Mouse (Mus musculus): ENCODE measurements around the gene Prr22. TPM values are rescaled to one million over a fixed set of nuclear protein-coding genes. Genes with fewer than 3 reads are reported as not detected.
A peak's percentile ranks its signal among the peaks of the same experiment; 100 is the strongest.

Gene Prr22
- polyA plus RNA-seq, 1 experiment from 2014 or later, result 0.25 TPM

- H3K36me3 ChIP-seq (ENCODE audit: control insufficient read depth, insufficient read depth), result peaks cover 15% of the 10 kb centered on the region
- H3K27me3 ChIP-seq (replicated peaks; ENCODE audit: control insufficient read depth, insufficient read depth, low read length), result no peaks in the 10 kb centered on the region
- WGBS, result 35% methylated on average over 27 of the region's 27 CpGs
- H3K4me3 ChIP-seq (ENCODE audit: low read depth, low read length), result no peak overlapping the region
- no peak overlapping the region for H3K9ac ChIP-seq (ENCODE audit: low read depth, low read length)
- no peak overlapping the region; the same call in 1 of the 2 replicates for H3K27ac ChIP-seq (ENCODE audit: low read depth, low read length)
- peak overlapping the region; percentile 82 for H3K4me2 ChIP-seq (replicated peaks; ENCODE audit: low read depth)
- no peak for ATAC-seq
- H3K9me3 ChIP-seq (ENCODE audit: control insufficient read depth), result no peaks in the 10 kb centered on the region
- H3K4me1 ChIP-seq (replicated peaks; ENCODE audit: control insufficient read depth, insufficient read depth, low read length), result 0 out of 2 replicates have a peak, but pooled peaks cover 4% of the 10 kb centered on the region
- TF ChIP-seq CTCF (IDR thresholded peaks at IDR 0.05; ENCODE audit: low read depth), result peak; percentile 100
These were observed 7.0 kb upstream of the Prr22 start for GRCm38 (mm10) chr17:56762769-56763731.

- no peak for ATAC-seq
- H3K27ac ChIP-seq (ENCODE audit: low read depth, low read length), result no peak overlapping the region
- peak overlapping the region; percentile 75; the same call in 1 of the 2 replicates for H3K4me3 ChIP-seq (ENCODE audit: low read depth, low read length)
- 73% methylated on average over 8 of the region's 8 CpGs for WGBS
- peak overlapping the region; percentile 70 for H3K4me2 ChIP-seq (replicated peaks; ENCODE audit: low read depth)
- no peak overlapping the region for H3K9ac ChIP-seq (ENCODE audit: low read depth, low read length)
- peaks cover 22% of the 10 kb centered on the region for H3K36me3 ChIP-seq (ENCODE audit: control insufficient read depth, insufficient read depth)
- H3K27me3 ChIP-seq (replicated peaks; ENCODE audit: control insufficient read depth, insufficient read depth, low read length), result no peaks in the 10 kb centered on the region
- H3K9me3 ChIP-seq (ENCODE audit: control insufficient read depth), result no peaks in the 10 kb centered on the region
- TF ChIP-seq CTCF (IDR thresholded peaks at IDR 0.05; ENCODE audit: low read depth), result no peak
- 0 out of 2 replicates have a peak, but pooled peaks cover 4% of the 10 kb centered on the region for H3K4me1 ChIP-seq (replicated peaks; ENCODE audit: control insufficient read depth, insufficient read depth, low read length)
These were observed 6.3 kb upstream of the Prr22 start for GRCm38 (mm10) chr17:56763741-56764250.

DNA sequence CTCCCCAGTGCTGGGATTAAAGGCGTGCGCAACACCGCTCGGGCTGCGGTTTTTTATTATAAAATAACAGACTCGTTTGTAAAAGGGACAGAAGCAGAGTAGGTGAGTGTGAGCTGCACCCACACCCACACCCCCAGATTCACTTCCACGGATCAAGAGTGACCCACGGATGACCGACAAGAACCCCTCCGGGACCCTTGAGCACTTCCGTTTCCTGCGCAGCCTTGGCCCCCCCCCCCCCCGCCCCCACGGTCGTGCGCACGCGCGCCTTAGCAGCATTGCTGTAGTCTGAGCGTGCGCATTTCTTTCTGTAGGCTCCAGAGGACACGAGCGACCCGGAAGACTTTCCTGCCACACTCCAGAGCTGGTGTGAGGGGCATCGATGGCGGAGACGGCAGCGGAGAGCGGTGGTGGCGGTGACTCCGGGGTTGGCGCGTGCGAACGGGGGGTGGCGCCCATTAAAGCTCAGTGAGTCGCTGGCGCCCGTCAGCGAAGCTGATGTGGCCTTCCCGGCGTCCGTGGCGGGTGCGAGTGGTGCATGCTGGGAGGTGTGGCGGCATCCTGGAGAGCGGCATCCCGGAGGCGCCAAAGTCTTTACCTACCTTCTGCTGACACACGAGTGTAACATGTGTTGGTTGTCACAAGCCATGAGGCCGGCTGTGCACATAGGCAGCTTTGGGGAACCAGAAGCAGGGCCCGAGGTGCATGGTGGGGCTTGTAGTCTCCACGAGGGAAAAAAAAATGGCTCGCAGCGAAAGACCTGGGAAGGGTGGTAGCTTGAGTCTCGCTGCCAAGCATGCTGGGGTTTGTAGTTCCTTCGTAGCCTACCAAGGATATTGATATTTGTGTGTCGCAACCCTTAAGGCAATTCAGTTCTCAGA is 5.3 kb upstream of the Prr22 start, which contains the start of gene Dus3l:
TSS of gene Dus3l (plus strand) at position 284 of the 881 bp plus-strand sequence.
- Histone ChIP-seq H3K4me1 (replicated peaks; ENCODE audit: control insufficient read depth, insufficient read depth, low read length) (0 out of 2 replicates have a peak, but pooled peaks cover 4% of the 10 kb centered on the region), H3K9ac (ENCODE audit: low read depth, low read length) (peak within 1 kb of the TSS; percentile 59), H3K27ac (ENCODE audit: low read depth, low read length) (peak within 1 kb of the TSS; percentile 87), H3K4me2 (replicated peaks; ENCODE audit: low read depth) (peak within 1 kb of the TSS; percentile 70), H3K27me3 (replicated peaks; ENCODE audit: control insufficient read depth, insufficient read depth, low read length) (no peaks in the 10 kb centered on the region), H3K4me3 (ENCODE audit: low read depth, low read length) (peak within 1 kb of the TSS; percentile 75), H3K36me3 (ENCODE audit: control insufficient read depth, insufficient read depth) (peaks cover 30% of the 10 kb centered on the region), H3K9me3 (ENCODE audit: control insufficient read depth) (no peaks in the 10 kb centered on the region)
- WGBS, result under 1% methylated on average over 54 of the region's 58 CpGs
- ATAC-seq, result peak; percentile 83
- TF ChIP-seq CTCF (IDR thresholded peaks at IDR 0.05; ENCODE audit: low read depth), result no peak

DNA sequence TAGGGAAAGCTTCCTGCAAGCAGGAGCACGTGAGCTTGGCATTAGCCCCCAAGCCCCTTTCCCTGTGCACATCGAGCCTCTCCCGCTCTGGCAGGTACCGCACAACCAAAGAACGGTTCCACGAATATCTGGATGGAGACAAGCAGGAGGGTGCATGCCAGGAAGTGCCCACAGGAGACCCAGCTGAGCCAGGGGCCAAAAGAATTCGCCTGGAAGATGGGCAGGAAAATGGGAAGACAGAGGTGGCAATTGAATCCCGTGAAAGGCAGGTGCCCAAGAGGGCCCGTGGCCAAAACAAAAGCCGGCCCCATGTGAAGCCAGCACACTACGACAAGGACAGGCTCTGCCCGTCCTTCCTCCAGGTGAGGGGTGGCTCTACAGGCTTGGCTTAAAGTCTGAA is 4.6 kb upstream of the Prr22 start:
- H3K4me2 ChIP-seq (replicated peaks; ENCODE audit: low read depth), result peak overlapping the region; percentile 70
- WGBS, result 44% methylated on average over 12 of the region's 12 CpGs
- H3K27me3 ChIP-seq (replicated peaks; ENCODE audit: control insufficient read depth, insufficient read depth, low read length), result no peaks in the 10 kb centered on the region
- H3K4me1 ChIP-seq (replicated peaks; ENCODE audit: control insufficient read depth, insufficient read depth, low read length), result 0 out of 2 replicates have a peak, but pooled peaks cover 4% of the 10 kb centered on the region
- peak overlapping the region; percentile 87; the same call in 1 of the 2 replicates for H3K27ac ChIP-seq (ENCODE audit: low read depth, low read length)
- ATAC-seq, result no peak
- H3K4me3 ChIP-seq (ENCODE audit: low read depth, low read length), result peak overlapping the region; percentile 75
- no peak overlapping the region for H3K9ac ChIP-seq (ENCODE audit: low read depth, low read length)
- peaks cover 37% of the 10 kb centered on the region for H3K36me3 ChIP-seq (ENCODE audit: control insufficient read depth, insufficient read depth)
- TF ChIP-seq CTCF (IDR thresholded peaks at IDR 0.05; ENCODE audit: low read depth), result no peak
- no peaks in the 10 kb centered on the region for H3K9me3 ChIP-seq (ENCODE audit: control insufficient read depth)

GRCm38 (mm10) chr17:56766631-56767405 is 3.2 kb upstream of the Prr22 start:
- no peaks in the 10 kb centered on the region for H3K9me3 ChIP-seq (ENCODE audit: control insufficient read depth)
- 0 out of 2 replicates have a peak, but pooled peaks cover 4% of the 10 kb centered on the region for H3K4me1 ChIP-seq (replicated peaks; ENCODE audit: control insufficient read depth, insufficient read depth, low read length)
- WGBS, result 96% methylated on average over 27 of the region's 27 CpGs
- no peaks in the 10 kb centered on the region for H3K27me3 ChIP-seq (replicated peaks; ENCODE audit: control insufficient read depth, insufficient read depth, low read length)
- peaks cover 38% of the 10 kb centered on the region for H3K36me3 ChIP-seq (ENCODE audit: control insufficient read depth, insufficient read depth)
- no peak overlapping the region for H3K27ac ChIP-seq (ENCODE audit: low read depth, low read length)
- ATAC-seq, result no peak
- TF ChIP-seq CTCF (IDR thresholded peaks at IDR 0.05; ENCODE audit: low read depth), result no peak
- H3K4me3 ChIP-seq (ENCODE audit: low read depth, low read length), result no peak overlapping the region
- H3K4me2 ChIP-seq (replicated peaks; ENCODE audit: low read depth), result no peak overlapping the region
- H3K9ac ChIP-seq (ENCODE audit: low read depth, low read length), result no peak overlapping the region
